Mouse (Mus musculus) urinary bladder, postnatal 10 days (tissue): ENCODE results near the gene Cfap61.

ENCODE experiments used
- DNase-seq: peaks from one replicate; pipeline ENCODE4 v3.0.0; 2022; ENCODE audit warnings: low spot score

Cfap61 gene

DNA sequence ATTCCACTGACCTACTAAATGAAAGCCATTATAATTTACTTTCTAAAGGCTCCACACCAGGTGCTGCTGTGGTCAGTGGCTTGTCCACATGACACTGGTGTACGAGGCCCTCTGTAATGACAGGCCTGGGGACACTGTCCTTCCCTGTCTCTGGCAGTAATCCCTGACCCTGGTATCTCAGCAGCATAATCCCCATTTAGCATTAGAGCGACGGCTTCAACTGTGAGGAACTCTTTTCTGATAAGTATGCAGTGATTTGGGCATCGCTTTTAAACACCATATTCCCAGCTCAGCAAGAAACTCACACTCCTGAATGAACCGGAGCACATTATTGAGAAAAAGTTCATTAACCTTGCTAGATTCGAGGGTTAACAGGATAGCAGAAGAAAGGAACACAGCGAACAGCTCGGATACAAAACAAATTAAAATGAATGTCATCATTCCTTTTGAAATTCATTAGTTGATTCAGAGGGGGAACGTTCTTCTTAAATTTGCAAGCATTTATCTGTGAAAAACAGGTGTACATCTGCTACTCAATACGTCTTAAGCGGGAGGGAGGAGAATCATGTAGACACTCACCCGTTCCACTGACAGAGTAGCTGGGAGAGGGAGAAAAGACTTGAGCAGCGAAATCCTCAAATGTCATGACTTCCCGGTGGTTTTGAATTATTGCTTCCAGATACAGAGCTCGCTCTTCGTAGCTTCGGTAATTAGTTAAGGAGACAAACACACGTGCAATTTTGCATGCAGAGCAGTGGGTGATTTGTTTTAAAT is 325.4 kb downstream of the Cfap61 start:
- no peak for DNase-seq

DNA sequence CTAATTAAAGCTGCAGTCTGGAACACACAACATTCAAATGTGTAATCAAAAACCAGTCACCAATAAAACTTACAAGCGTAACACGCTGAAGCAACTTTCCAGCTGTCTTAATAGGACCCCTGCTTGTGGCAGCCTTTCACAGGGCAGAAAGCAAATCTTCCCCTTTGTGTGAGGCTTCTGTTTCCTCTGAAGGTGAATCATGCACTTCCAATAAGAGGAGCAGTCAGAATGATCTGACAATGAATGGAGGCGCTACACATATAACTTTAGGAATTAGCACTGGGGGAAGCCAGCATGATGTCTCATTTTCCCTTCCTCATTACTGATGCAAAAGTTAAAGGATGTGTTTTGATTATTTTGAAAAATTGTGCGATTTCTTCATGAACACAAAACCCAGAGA is 326.6 kb downstream of the Cfap61 start:
- no peak for DNase-seq

DNA sequence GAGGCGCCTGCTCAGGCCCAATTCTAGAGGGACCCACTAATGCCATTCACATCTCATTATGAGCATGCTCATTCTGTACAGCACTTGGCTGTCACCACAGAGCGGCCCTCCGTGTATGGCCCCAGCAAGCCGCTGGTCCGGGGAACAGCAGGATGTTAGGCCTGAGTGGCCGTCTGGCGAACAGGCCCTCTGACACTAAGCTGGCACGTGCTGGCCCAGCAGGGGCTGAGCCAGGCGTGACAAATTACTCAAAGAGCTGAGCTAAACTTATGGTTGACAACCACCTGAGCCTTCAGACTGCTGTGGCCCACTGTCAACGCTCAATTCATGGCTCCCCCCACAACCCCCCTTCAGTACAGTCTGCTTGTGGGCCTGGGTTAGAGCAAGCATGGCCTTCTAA is 327.6 kb downstream of the Cfap61 start:
- DNase-seq, result no peak

DNA sequence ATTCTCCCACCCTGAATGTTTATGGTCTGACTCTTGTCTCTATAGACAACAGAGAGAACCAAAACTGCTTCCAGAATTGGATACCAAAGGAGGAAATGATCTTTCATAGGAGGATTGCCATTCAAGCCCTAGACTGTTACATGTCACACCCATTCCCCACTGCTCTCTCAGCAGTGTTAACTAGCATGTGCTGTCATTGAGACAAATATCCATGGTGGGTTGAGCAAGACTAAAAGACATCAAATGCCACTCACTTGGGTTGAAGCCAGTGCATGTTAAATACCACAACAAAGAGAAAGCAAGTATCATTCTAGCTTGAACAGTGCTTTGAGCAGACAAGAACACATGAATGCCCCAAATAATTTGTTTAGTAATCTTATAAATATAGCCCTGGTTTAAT is 328.4 kb downstream of the Cfap61 start:
- DNase-seq, result no peak
